Mouse (Mus musculus): ENCODE results near the gene Tbce.
"Not testable (repeated sequence)": the region's sequence is repeated elsewhere in the genome, so short reads cannot be mapped to it uniquely, and the experiment has no call there.

The Tbce gene

DNA sequence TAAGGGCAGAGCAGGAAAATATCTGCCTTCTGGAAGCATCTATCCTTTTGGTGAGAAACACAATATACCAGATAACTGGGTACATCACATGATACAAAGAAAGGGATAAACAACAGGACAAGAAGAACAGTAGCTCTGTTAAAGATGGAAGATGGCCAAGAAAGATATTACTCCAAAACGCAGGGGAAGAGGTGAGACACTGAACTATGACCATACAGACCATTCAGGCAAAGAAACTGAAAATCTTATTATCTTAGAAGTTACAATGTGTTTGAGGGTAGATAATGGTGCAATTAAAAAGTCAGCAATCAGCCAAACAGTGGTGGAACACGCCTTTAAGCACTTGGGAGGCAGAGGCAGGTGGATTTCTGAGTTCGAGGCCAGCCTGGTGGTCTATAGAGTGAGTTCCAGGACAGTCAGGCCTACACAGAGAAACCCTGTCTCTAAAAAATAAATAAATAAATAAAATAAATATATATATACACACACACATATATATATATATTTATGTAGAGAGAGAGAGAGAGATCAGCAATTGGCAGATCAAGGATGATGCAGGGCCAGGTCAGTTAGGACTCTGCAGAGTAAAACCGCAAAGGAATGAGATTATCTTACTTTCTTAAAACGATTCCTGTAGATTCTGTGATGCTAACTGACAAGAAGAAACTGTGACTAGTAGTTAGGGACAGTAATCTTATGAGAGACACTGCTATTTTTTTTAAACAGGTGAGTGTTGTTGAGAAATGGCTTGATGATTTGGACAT is 5.9 kb downstream of the Tbce start:
- no peak for DNase-seq (ENCODE audit: low spot score in 2 of 2)

DNA sequence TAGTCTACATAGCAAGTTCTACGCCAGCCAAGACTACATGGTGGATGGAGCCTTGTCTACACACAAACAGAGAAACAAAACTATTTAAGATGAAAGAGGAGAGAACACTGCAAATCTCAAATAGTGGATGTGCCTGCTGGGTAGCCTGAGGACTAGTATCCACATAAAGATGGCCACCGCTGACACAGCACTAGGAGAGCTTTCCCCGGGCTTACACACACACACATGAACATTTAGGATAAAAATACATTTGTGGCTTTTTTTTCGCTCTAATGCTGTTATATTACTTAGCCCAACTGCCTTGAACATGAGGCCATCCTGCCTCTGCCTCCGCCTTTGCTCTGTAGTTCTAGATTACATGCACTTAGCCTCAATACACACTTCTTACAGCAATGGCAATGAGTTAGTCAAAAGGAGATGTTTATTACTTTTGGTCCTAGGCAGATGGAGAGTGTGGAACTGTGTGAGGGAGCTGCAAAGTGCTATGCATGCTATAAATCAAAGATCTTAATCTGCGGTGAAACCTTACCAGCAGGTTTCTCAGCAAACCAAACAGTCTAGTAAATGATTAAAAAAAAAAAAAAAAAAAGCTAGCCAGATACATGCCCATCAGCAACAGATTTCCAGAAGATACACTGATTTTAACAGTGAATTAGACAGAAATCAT is 13.2 kb downstream of the Tbce start:
- DNase-seq (ENCODE audit: low spot score in 2 of 2): no peak

DNA sequence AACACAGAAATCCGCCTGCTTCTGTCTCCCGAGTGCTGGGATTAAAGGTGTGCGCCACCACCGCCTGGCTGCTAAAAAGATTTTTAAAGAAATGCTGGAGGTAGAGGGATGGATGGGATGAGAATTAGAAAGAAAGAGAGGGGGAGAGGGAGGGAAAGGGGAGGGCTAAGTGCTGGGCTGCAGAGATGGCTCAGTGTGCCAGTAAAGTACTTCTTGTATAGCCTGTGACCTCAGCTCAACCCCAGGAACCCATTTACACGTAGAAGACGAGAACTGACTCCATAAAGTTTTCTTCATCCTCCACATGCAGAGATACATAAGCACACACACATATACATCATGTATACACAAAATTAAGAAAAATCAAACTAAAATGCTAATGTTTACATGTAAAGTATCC is 13.9 kb downstream of the Tbce start:
- no peak for DNase-seq (ENCODE audit: low spot score in 2 of 2)

DNA sequence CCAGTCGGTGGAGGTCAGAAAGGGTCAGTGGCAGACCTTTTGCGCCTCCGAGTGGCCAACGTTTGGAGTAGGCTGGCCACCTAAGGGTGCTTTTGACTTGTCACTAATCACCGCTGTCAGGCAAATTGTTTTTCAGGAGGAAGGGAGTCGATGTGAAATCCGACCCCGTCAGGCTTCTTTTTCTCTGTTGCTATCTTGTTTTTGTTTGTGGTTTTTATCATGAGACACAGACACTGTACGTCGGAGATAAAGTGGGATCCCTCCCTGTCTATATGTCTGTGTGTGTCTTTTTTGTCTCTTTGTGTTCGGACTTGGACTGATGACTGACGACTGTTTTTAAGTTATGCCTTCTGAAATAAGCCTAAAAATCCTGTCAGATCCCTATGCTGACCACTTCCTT is 18.0 kb downstream of the Tbce start:
- DNase-seq (ENCODE audit: low spot score in 2 of 2): not testable (repeated sequence)

DNA sequence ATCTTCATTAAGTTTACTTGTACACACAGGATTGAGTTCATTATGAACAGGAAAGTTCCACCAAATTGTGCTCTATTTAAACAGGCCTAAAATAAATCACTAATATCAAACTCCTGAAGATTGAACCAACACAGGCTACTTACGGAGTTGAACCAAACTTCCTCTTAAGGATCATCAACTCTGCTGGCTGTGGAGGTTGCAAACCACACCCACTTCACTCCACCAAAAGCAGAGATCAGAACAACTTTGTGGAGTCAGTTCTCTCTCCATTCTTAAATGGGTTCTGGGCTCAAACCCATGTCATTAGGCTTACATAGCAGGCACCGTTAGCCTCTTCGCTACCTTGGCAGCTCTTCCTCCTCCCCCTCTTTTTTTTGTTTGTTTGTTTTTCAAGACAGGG is 20.6 kb downstream of the Tbce start:
- DNase-seq (ENCODE audit: low spot score in 2 of 2): no peak

DNA sequence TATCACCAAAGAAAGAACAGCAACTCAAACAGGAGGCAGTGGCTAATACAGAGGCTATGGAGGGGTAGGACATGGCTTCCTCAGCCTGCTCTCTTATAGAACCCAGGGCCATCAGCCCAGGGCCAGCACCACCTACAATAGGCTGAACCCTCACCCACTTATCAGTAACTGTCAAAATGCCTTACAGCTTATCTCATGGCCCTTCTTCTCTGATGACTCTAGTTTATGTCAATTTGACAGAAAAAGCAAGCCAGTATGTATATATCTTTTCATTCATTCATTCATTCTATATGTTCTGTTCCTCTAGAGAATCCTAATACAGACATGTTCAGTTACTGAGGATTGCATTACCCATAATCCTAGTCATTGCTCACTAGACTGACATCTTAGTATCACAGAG is 21.2 kb downstream of the Tbce start:
- no peak for DNase-seq (ENCODE audit: low spot score in 2 of 2)

DNA sequence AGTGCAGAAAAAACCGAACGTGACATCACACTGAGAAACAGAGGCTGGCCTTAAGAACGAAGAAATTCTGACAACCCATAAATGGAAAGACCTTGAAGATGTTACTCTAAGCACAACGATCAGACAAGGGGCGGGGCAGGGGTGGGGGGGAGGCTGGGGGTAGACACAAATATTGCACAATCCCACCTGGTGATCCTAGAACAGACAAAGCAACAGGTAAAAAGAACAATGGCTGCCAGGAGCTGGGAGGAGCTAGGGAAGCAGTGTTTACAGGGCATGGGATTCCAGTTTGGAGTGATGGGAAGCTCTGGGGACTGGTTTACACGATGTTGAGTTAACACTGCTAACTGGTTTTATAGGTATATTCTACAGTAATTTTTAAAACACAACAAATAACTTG is 23.8 kb downstream of the Tbce start:
- no peak for DNase-seq (ENCODE audit: low spot score in 2 of 2)

DNA sequence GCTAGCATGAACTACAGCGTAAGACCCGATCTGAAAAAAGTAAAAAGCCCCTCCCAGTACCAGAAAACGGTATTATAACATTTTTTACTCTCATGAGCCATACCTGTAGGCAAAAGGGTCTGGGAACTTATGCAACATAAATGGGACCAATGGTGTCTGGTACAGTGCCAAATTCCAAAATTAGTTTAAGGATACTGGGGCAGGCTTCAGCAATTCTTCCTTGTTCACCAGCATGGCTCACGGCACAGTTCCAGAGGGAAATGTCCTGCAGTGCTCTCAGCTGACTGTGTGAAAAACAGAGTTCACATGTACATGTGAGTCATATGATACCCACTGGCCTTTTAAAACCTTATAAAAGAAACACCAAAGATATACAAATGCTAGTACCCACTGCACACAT is 24.9 kb downstream of the Tbce start:
- DNase-seq (ENCODE audit: low spot score in 2 of 2): no peak

DNA sequence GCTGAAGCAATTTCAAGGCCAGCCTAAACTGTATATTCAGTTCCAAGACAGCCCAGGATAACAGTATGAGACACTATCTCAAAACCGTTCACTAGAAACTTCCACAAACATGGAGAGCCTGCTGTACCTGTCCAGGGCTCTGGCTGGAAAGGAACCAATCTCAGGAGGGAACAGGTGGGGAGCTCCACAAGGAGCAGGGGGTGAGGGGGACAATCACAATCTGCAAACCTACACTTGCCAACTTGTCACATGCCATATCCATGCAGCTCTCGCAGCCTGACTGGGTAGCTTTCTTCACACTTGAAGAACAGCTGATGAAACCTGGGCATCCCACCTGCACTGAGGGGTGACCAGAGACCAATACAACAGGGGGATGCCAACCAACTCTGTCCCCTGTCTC is 25.4 kb downstream of the Tbce start:
- DNase-seq (ENCODE audit: low spot score in 2 of 2): no peak

DNA sequence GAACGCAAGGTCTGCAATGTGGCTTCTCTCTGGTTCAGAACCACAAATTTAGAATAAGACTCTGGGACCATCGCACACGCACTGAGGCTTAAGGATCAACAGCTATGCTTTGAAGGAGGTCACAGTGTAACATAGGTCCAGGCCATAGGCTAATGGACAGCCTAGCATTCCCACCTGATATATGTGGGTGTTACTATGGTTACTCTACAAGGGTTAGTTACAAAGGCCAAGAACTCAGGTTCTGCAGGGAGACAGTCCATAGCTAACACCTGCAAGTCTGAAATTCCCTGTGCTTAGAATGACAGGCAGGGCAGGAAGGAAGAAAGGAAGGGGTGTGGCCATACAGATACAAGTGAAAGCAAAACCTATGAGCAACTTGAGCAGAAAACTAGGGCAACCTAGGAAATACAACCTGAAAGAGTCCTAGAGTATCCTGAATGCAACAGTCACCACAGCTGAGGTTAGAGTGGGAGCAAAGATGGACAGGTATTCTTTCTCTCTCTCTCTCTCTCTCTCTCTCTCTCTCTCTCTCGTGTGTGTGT is 27.9 kb downstream of the Tbce start:
- no peak for DNase-seq (ENCODE audit: low spot score in 2 of 2)

DNA sequence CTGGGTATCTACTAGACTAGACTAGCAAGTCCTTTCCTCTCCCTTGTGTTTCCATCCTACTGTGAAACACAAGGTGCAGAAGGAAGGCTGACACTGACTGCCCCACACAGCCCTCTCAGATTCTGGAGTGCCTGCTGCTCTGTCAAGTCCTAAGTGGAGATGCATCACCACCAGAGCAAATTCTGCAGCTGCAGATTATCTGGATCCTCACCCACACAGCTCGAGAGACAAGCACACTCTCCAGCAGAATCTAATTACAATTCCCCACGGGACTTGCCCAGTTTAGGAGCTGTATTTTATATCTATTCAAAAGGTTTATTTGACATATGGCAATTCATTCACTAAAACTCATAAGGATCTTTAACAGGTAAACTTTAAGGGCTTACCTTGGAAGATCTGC is 33.4 kb downstream of the Tbce start:
- DNase-seq (ENCODE audit: low spot score in 2 of 2): no peak

DNA sequence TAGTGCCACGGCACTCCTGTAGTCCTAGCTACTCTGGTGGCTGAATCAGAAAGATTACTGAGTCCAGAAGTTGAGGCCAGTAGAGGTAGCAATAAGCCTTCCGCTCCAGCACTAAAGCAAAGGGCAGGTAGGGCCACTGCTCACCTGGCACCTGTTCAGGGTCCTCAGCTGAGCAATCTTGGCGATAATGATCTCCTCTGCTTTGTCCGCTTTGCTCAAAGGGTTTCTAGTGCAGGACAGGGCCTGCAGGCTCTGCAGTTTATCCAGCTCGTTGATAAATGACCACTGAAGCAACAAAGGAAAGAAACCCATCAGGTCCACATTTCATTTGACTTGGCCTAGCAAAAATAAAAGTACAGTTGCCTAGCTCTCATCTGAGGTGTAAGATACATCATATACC is 34.4 kb downstream of the Tbce start:
- no peak for DNase-seq (ENCODE audit: low spot score in 2 of 2)

DNA sequence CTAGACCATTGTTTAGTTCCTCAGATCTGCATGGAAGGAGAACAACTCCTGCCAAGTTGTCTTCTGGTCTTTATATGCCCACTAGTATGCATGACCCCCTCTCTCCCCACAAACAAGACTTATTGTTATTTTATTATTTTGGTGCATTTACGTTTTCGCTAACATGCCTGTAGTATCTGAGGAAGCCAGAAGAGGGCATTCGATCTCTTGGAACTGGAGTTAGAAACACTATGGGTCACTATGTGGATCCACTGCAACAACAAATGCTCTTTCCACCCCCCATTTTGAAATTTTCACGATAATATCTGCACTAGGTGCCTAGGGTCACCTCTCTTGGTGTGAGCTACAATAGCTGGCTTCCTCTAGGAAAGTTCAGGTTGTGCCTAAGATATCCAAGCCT is 35.4 kb downstream of the Tbce start:
- DNase-seq (ENCODE audit: low spot score in 2 of 2): no peak

DNA sequence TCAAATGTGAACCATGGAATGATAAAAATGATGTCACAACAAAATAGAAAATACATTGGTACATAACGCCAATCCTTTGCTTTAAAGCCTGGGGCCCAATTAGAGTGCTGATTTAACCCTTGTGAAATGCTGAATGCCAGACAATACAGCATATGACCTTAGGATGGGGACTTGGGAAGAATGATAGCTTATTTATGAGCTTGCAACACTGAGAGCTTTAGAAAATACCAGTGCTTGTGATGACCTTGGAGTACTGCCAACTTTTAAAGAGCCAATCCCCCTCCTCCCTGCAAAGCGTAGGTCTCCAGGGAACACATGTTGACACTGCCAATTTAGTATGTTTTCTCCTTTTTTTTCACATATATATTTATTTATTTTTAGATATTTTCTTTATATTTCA is 36.7 kb downstream of the Tbce start:
- no peak for DNase-seq (ENCODE audit: low spot score in 2 of 2)

DNA sequence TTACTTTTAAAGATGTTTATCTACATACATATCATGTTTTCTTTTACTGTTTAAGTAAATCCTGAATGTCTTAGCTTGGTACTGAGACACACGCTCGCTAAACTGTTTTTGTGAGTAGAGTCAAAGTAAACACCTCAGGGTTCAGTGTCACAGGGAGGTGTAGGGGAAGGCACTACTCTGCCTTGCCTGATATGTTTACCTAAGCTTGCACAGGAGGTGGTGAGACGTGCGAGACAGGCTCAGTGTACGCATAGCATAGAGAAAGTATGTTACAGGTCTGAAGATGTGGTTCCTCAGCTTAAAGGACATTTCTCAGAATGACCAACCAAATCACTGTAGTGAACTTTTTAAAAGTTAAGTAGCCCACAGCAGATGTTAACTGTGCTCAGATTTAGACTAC is 42.0 kb downstream of the Tbce start:
- DNase-seq (ENCODE audit: low spot score in 2 of 2): no peak

DNA sequence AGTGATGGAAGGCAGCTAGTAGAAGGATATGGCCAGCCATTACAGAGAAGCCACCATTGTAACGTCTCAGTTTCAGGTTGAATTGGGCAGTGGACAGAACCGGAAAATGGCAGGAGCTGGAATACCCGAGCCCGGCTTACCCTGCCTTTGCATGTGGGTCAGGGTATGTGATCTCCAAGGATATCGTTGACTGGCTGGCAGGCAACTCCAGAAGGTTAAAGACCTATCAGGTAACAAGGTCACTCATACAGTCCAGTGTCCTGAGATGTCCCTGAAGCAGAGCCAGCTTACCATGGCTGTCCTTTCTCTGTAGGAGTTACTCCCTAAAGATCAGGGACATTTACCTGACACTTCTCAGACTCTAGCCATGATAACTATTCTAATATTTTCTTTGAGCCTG is 44.4 kb downstream of the Tbce start:
- DNase-seq (ENCODE audit: low spot score in 2 of 2): no peak

DNA sequence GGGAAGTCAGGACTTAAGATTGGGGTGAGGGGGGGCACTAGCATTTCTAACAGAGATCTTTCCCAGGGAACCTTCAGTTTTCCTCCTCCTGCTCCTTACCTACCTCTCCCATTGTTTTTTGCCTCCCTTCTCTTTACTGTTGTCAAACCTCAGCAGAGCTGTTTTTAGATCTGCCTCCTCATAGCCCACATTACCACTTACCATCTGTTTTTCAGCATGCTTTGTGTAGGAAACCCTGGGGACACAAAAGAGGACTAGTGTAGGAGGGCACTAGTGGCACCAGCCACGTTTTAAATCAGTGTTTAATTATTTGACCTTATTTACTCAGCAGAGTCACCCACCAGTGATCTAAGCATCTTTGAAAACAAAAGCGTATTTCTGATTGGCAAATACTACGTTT is 46.4 kb downstream of the Tbce start:
- DNase-seq (ENCODE audit: low spot score in 2 of 2): no peak

DNA sequence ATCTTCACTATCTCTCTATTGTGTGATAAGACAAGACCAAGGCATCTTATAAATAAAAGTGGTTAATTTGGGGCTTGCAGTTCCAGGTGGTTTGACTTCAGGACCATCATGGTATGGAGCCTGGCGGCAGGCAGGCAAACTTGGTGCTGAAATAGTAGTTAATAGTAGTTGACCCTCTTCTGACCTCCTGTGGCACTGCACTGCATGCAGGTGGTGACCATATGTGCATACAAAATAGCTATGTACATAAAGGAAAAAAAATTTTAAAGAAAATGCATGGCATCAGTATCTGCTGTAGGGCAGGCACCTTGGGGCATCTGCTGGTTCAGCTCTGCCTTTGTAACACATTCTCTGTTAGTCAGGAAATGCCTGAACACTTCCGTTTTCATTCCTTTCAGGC is 49.0 kb downstream of the Tbce start:
- no peak for DNase-seq (ENCODE audit: low spot score in 2 of 2)

DNA sequence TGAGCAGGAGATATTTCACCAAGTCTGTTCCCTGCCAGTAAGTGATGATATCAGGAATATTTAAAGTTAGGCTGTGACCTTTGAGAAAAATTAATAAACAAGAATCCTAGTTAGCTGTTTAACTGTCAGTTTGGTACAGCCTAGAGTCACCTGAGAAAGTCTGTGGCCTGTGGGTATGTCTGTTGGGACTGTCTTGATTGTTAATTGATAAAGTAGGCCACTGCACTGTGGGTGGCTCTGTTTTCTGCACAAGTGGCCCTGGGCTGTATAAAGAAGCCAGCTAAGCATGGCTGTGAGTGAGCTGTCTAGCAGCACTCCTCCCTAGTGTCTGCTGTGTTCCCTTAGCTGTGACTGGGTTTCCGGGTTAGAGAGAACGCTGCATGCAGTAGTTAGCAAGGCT is 50.3 kb downstream of the Tbce start:
- no peak for DNase-seq (ENCODE audit: low spot score in 2 of 2)

DNA sequence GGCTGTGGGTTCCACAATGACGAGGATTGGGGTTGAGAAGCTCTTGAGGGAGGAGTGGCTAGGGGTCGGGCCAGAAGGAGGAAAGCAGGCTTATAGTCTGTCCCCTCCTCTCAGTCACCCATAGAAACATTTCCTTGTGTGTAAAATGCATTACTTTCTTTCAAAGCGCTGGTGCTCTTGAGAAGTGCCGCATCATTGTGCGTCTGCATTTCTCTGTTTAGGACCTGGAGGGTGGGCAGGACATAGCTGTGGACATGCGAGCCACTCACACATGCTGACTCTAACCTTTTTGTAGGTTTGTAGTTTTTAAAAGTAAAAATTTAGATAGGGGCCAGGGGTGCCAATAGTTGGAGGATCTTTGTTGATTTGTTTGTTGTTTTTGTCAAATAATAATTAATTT is 55.9 kb downstream of the Tbce start:
- no peak for DNase-seq (ENCODE audit: low spot score in 2 of 2)

DNA sequence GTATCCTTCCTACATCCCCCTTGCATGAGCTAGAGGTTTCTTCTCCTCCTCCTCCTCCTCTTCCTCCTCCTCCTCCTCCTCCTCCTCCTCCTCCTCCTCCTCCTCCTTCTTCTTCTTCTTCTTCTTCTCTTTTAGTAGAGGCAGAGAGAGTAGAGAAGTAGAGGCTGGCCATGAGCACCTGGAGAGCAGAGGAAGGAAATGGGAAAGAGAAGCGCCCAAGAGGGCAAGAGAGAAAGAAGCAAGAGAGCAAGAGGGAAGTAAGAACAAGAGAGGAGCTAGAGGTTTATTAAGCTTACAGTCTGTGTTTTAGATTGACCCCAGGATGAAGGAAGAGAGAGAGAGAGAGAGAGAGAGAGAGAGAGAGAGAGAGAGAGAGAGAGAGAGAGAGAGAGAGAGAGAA is 57.6 kb downstream of the Tbce start:
- not testable (repeated sequence) for DNase-seq (ENCODE audit: low spot score in 2 of 2)

DNA sequence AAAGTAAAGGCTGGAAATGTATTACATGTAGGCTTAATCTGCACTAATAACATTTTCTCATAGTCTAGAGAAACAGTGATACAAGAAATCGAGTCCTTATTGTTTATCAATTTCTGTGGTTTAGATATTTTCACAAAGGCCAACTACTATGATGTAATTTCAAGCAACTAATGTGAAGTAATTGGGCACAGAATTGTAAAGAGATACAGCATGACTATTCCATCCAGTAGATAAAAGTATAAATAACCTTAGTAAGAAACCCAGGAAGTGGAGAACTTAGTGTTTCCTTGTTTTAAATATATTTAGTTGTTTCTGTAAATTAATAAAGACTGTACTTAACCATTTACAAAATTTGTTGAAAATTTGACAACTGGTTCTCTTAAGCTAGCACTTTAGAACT is 69.6 kb downstream of the Tbce start:
- DNase-seq (ENCODE audit: low spot score in 2 of 2): no peak

DNA sequence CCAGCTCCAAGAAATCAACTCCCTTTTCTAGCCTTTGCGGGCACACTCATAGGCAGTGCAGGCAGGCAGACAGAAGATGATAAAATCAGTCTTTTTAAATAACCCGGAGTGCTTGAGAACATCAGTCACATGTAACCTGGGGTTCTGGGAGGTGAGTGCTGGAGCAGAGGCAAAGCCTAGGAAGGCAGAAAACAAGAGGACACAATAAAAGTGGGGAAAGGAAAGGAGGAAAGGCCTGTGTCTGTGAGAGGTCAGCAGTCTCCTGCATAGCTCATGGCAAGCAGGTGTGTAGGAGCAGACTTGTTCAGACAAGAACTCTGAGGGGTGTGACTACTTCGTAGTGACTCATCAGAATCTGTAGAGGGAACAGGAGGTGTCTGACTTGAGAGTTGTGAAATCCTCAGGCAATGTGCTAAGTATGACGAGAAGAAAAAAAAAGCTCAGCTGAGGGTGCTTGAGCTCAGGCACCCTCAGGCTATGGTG is 70.8 kb downstream of the Tbce start:
- DNase-seq (ENCODE audit: low spot score in 2 of 2): peak in 1 of 2 experiments; percentile 24

All from frontal cortex, postnatal 25 days (tissue).